Mouse (Mus musculus) T-helper 2 cell (primary cell): ENCODE results near the gene Prdx3.

ENCODE experiments used
- in situ Hi-C: fragments of 300-600 bp; cut with MboI, MseI; formaldehyde crosslinking; loops from one replicate; pipeline ENCODE4 v1.15.1; 2025; ENCODE audit warnings: high pct_unique_total_duplicates

Gene Prdx3

DNA sequence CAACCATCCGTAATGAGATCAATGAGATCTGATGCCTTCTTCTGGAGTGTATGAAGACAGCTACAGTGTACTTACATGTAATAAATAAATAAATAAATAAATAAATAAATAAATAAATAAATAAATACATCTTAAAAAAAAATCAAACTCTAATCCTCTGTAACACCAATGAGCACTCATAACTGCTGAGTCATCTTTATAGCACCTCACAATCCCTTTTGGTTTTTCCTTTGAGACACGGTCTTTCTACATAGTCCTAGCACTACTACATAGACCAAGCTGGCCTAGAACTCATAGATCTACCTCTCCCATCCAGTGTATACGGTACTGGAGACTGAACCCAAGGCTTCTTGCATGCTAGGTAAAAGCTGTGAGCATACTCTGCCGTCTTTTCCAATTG, 8.2 kb downstream of the Prdx3 start:
- in situ Hi-C loops = loop anchor here (5.0 kb wide), 1 partner anchor 69 kb away; no protein-coding TSS in a partner anchor

DNA sequence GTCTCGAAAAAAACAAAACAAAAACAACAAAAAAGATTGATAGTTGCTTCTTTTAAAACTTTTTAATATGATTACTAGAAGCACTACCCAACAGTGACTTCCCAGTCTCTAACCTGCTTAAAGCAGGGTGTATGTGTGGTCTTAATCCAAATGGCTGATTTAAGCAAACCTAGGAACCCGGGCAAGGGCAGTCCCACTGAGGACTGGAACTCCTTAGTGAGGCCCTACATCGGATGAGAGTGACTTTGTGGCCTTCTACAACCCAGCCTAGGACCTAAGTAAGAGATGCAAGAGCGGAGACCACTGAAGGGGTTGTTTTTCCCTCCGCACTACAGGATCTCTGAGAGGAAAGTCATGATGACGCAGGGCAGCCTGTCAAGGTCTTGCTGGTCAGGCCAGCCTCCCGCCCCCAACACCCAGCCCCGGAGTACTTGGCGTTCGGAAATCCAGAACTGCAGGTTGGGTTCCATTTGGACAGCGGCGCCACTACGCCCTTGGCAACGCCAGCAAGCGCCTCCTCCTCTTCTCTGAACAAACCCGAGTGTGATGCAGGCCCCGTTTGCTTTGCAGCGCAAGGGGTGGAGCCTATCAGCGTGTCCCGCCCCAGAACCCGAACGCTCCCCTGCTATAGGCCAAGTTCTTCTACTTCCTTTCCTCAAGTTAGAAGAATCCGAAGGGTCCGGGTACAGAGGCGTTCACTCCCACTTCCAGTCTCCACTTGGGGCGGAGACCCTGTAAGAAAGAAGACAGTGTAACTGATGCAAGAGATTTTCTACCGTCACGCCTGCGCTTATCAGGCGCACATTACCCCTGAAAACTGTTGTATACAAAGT, 13.3 kb downstream of the Prdx3 start, which contains the start of gene Sfxn4:
Gene Sfxn4, minus strand, starts transcription at position 612 of the 833 bp plus-strand sequence.
- in situ Hi-C loops = no loop called here

DNA sequence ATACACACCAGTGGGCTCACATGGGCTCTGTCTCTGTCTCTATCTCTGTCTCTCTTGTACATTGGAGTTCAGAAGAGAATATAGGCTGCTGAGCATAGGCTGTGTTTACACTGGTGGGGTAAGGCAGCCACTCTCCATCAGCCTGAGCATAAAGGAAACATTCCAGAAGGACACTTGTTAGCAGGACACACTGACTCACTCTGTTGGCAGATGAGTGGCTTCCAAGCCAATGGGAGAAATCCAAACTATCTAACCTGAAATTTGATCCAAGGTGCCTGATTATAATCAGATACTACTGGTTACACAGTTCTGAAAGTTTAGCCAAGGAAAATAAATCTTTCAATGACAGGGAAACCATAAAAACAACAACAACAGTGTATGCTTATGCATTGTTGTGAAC, 28.6 kb downstream of the Prdx3 start:
- in situ Hi-C loops = no loop called here

DNA sequence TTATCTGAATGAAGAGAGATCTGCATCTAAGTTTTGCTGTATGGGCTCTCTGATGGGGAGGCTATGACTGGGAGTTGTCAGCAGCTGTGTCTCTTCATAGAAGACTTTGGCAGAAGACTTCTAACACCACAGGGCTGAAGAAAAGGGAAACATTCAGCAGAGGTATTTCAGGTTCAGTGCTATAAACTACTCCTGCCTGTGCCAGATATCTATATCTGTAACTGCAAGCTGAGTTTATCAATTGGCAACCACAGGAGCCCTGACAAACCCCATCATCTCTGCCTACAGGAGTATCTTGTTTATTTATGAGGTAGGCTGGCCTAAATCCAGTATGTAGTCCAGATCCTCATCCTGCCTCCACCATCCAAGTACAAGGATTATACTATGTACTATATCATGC, 31.0 kb downstream of the Prdx3 start:
- in situ Hi-C loops = loop anchor here (5.0 kb wide), 1 partner anchor 234 kb away; no protein-coding TSS in a partner anchor

DNA sequence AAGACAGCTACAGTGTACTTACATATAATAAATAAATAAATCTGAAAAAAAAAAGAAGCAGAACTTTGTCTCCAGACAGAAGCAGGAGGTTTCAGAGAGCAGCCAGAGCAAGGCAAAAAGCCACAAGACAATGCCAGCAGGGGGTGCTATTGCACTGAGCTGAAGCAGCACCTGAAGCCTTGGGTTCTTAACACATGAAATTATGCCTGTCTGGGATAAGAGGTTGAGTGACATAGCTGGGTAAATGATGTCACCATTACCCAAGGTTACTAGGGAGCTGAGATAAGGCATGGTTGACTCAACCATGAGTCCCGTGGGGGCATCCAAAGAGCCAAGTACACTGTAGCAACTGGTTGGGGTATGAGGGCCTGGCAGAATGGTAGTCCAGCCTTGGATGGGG, 36.6 kb downstream of the Prdx3 start:
- in situ Hi-C loops = no loop called here

DNA sequence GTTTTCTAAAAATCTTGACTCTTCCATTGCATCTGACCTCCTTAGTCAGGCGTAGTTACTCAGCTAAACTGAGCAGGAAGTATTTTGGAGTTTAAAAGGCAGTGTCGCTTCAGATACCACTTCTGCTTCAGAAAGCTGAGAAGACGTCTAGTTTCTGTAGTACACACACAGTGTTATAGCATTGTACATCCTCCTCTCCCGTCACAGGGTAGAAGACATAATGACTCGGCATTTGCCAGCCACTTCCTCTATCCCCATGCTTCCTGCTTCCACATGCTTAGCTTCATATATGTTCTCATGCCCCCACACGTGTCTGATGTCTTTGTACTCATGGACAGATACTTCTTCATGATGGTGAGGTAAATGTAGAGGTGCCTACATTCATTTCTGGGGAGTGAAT, 55.7 kb downstream of the Prdx3 start:
- in situ Hi-C loops = no loop called here
